Mouse (Mus musculus): ENCODE data around the gene Plcl1.

Gene Plcl1

GRCm38 (mm10) chr1:55405272-55406022, at the start of gene Plcl1:
Gene Plcl1 (plus strand): TSS chr1:55405921.
- DNase-seq = peak; percentile 93 to 96

- DNase-seq = no peak
Measured at GRCm38 (mm10) chr1:55362634-55363033, 43.1 kb upstream of the Plcl1 start.

GRCm38 (mm10) chr1:55363044-55363565, 42.6 kb upstream of the Plcl1 start, which contains the start of gene Boll:
Gene Boll (minus strand): TSS chr1:55363469.
- peak; percentile 31 to 51 for DNase-seq

- DNase-seq = peak in 1 of 2 experiments; percentile 16
Measured at GRCm38 (mm10) chr1:55363586-55363985, 42.1 kb upstream of the Plcl1 start.

GRCm38 (mm10) chr1:55372626-55373025, 33.1 kb upstream of the Plcl1 start:
- no peak for DNase-seq

- DNase-seq = no peak
Measured at GRCm38 (mm10) chr1:55380527-55380926, 25.2 kb upstream of the Plcl1 start.

GRCm38 (mm10) chr1:55383114-55383773, 22.5 kb upstream of the Plcl1 start:
- DNase-seq = peak; percentile 75 to 76

- DNase-seq = no peak
Measured at GRCm38 (mm10) chr1:55399891-55400290, 5.8 kb upstream of the Plcl1 start.

- peak; percentile 43 to 75 for DNase-seq
Measured at GRCm38 (mm10) chr1:55404439-55404838, 1.3 kb upstream of the Plcl1 start.

- peak in 1 of 2 experiments; percentile 74 for DNase-seq
Measured at GRCm38 (mm10) chr1:55406023-55406413, 297 bp downstream of the Plcl1 start.

- peak; percentile 31 to 34 for DNase-seq
Measured at GRCm38 (mm10) chr1:55406531-55407375, 1.0 kb downstream of the Plcl1 start.

GRCm38 (mm10) chr1:55410670-55411069, 4.9 kb downstream of the Plcl1 start:
- no peak for DNase-seq

GRCm38 (mm10) chr1:55411079-55411478, 5.4 kb downstream of the Plcl1 start:
- DNase-seq = no peak

GRCm38 (mm10) chr1:55412569-55412968, 6.8 kb downstream of the Plcl1 start:
- DNase-seq = no peak

- DNase-seq = no peak
Measured at GRCm38 (mm10) chr1:55413534-55413933, 7.8 kb downstream of the Plcl1 start.

- no peak for DNase-seq
Measured at GRCm38 (mm10) chr1:55418968-55419367, 13.2 kb downstream of the Plcl1 start.

GRCm38 (mm10) chr1:55427607-55428006, 21.9 kb downstream of the Plcl1 start:
- no peak for DNase-seq

- DNase-seq = no peak
Measured at GRCm38 (mm10) chr1:55429051-55429450, 23.3 kb downstream of the Plcl1 start.

- DNase-seq = no peak
Measured at GRCm38 (mm10) chr1:55429708-55430107, 24.0 kb downstream of the Plcl1 start.

GRCm38 (mm10) chr1:55430587-55430986, 24.9 kb downstream of the Plcl1 start:
- no peak for DNase-seq

GRCm38 (mm10) chr1:55436589-55436988, 30.9 kb downstream of the Plcl1 start:
- DNase-seq = no peak

- no peak for DNase-seq
Measured at GRCm38 (mm10) chr1:55437095-55437494, 31.4 kb downstream of the Plcl1 start.

- no peak for DNase-seq
Measured at GRCm38 (mm10) chr1:55438617-55439016, 32.9 kb downstream of the Plcl1 start.
